In genomic region chr16:32708457-32709033, GRCm38 (mm10) we compare ENCODE assay signal across 19 mouse cellular contexts. TPM values are rescaled to one million over a fixed set of nuclear protein-coding genes. Genes with fewer than 3 reads are reported as not detected.
DNase-seq lines count a peak whose midpoint lies in the region; ATAC-seq lines count a peak whose summit lies in the region.
"Had no signal": no experiment of that assay in that cellular context is flagged by ENCODE, and none has a peak within 500 bp of the region (broad histone marks: within the 10 kb centered on the region; RNA-seq: fewer than 3 reads in every experiment).

No protein-coding gene starts in this region.

- H3K27ac ChIP-seq in hindbrain, embryonic 10.5 days, result peak overlapping the region; percentile 46; the same call in 1 of the 2 replicates
- no peak overlapping the region for H3K27ac ChIP-seq in hindbrain, embryonic 14.5 days
- H3K27ac ChIP-seq in midbrain, embryonic 10.5 days (replicated peaks), result peak overlapping the region; percentile 23; the same call in 1 of the 2 replicates
- H3K27ac ChIP-seq in midbrain, embryonic 13.5 days, result no peak overlapping the region
- H3K27ac ChIP-seq in intestine, embryonic 16.5 days (ENCODE audit: low read length), result peak overlapping the region; percentile 82
- H3K27ac ChIP-seq: embryonic facial prominence, embryonic 12.5 days; liver, embryonic 13.5 days; neural tube, embryonic 12.5 days had no signal

- 0 out of 2 replicates have a peak, but pooled peaks cover 4% of the 10 kb centered on the region for H3K9me3 ChIP-seq in hindbrain, embryonic 10.5 days
- H3K9me3 ChIP-seq in hindbrain, embryonic 14.5 days (ENCODE audit: control insufficient read depth, low read length), result no peaks in the 10 kb centered on the region
- H3K9me3 ChIP-seq in midbrain, embryonic 10.5 days (replicated peaks), result no peaks in the 10 kb centered on the region
- H3K9me3 ChIP-seq in midbrain, embryonic 13.5 days, result no peaks in the 10 kb centered on the region
- peaks cover 2% of the 10 kb centered on the region; the same call in 1 of the 2 replicates for H3K9me3 ChIP-seq in intestine, embryonic 16.5 days (ENCODE audit: control insufficient read depth, low read length)
- H3K9me3 ChIP-seq: embryonic facial prominence, embryonic 12.5 days; neural tube, embryonic 12.5 days had no signal

- no peaks in the 10 kb centered on the region for H3K27me3 ChIP-seq in hindbrain, embryonic 10.5 days (ENCODE audit: insufficient read depth, poor library complexity, severe bottlenecking)
- no peaks in the 10 kb centered on the region for H3K27me3 ChIP-seq in hindbrain, embryonic 14.5 days (ENCODE audit: control insufficient read depth, insufficient read depth, low read length)
- H3K27me3 ChIP-seq in midbrain, embryonic 10.5 days (ENCODE audit: low read depth, poor library complexity, severe bottlenecking), result no peaks in the 10 kb centered on the region
- H3K27me3 ChIP-seq in midbrain, embryonic 13.5 days, result no peaks in the 10 kb centered on the region
- no peaks in the 10 kb centered on the region for H3K27me3 ChIP-seq in intestine, embryonic 16.5 days (replicated peaks; ENCODE audit: control insufficient read depth, insufficient read depth, low read length)
- H3K27me3 ChIP-seq: embryonic facial prominence, embryonic 12.5 days; liver, embryonic 13.5 days; neural tube, embryonic 12.5 days had no signal

- no peaks in the 10 kb centered on the region for H3K36me3 ChIP-seq in hindbrain, embryonic 10.5 days
- H3K36me3 ChIP-seq in hindbrain, embryonic 14.5 days (replicated peaks; ENCODE audit: control insufficient read depth, insufficient read depth), result no peaks in the 10 kb centered on the region
- H3K36me3 ChIP-seq in midbrain, embryonic 10.5 days, result no peaks in the 10 kb centered on the region
- no peaks in the 10 kb centered on the region for H3K36me3 ChIP-seq in midbrain, embryonic 13.5 days
- H3K36me3 ChIP-seq in intestine, embryonic 16.5 days (ENCODE audit: control insufficient read depth, insufficient read depth, low read length), result no peaks in the 10 kb centered on the region
- H3K36me3 ChIP-seq: embryonic facial prominence, embryonic 12.5 days; liver, embryonic 13.5 days; neural tube, embryonic 12.5 days had no signal

- no peak overlapping the region for H3K4me2 ChIP-seq in hindbrain, embryonic 14.5 days (replicated peaks)
- no peak overlapping the region for H3K4me2 ChIP-seq in midbrain, embryonic 13.5 days (replicated peaks)
- H3K4me2 ChIP-seq in intestine, embryonic 16.5 days (ENCODE audit: low read depth, low read length), result peak overlapping the region; percentile 52
- H3K4me2 ChIP-seq: embryonic facial prominence, embryonic 12.5 days; lung, embryonic 14.5 days; neural tube, embryonic 12.5 days had no signal

- H3K4me3 ChIP-seq in hindbrain, embryonic 10.5 days, result no peak overlapping the region
- H3K4me3 ChIP-seq in hindbrain, embryonic 14.5 days (replicated peaks; ENCODE audit: low read length), result no peak overlapping the region
- H3K4me3 ChIP-seq in midbrain, embryonic 10.5 days, result no peak overlapping the region
- no peak overlapping the region for H3K4me3 ChIP-seq in midbrain, embryonic 13.5 days (replicated peaks)
- H3K4me3 ChIP-seq in intestine, embryonic 16.5 days (ENCODE audit: low read length), result peak overlapping the region; percentile 7; the same call in 1 of the 2 replicates
- H3K4me3 ChIP-seq: embryonic facial prominence, embryonic 12.5 days; liver, embryonic 13.5 days; neural tube, embryonic 12.5 days had no signal

- no peak for ATAC-seq in hindbrain, embryonic 14.5 days (ENCODE audit: low FRiP score)
- no peak for ATAC-seq in midbrain, embryonic 13.5 days
- ATAC-seq in intestine, embryonic 16.5 days, result peak; percentile 55
- ATAC-seq: forebrain, postnatal 0 days had no signal

- DNase-seq in hindbrain, embryonic 10.5 days (ENCODE audit: low spot score), result no peak
- no peak for DNase-seq in hindbrain, embryonic 14.5 days (ENCODE audit: low spot score)
- no peak for DNase-seq in midbrain, embryonic 10.5 days (ENCODE audit: low spot score)
- DNase-seq in spleen, postnatal 10 days (ENCODE audit: low spot score in 2 of 2), result no peak
- no peak for DNase-seq in testis, postnatal 14 days (ENCODE audit: low spot score)
- DNase-seq: adrenal gland, adult 2 months; cerebellum, adult 9-10 months; forebrain, postnatal 0 days; heart, postnatal 4 days; liver, embryonic 13.5 days; lung, embryonic 14.5 days; lung, postnatal 4 days; right cerebral cortex, postnatal 4 days had no signal

- H3K9ac ChIP-seq in hindbrain, embryonic 14.5 days, result no peak overlapping the region
- no peak overlapping the region for H3K9ac ChIP-seq in midbrain, embryonic 13.5 days (replicated peaks)
- peak overlapping the region; percentile 44; the same call in 1 of the 2 replicates for H3K9ac ChIP-seq in intestine, embryonic 16.5 days (ENCODE audit: low read depth, low read length)
- H3K9ac ChIP-seq: embryonic facial prominence, embryonic 12.5 days; forebrain, postnatal 0 days; lung, embryonic 14.5 days; neural tube, embryonic 12.5 days had no signal

- peaks cover 35% of the 10 kb centered on the region for H3K4me1 ChIP-seq in hindbrain, embryonic 10.5 days (replicated peaks)
- H3K4me1 ChIP-seq in hindbrain, embryonic 14.5 days (replicated peaks; ENCODE audit: control insufficient read depth, insufficient read depth, low read length), result no peaks in the 10 kb centered on the region
- peaks cover 36% of the 10 kb centered on the region for H3K4me1 ChIP-seq in midbrain, embryonic 10.5 days
- H3K4me1 ChIP-seq in midbrain, embryonic 13.5 days (replicated peaks), result no peaks in the 10 kb centered on the region
- peaks cover 15% of the 10 kb centered on the region for H3K4me1 ChIP-seq in intestine, embryonic 16.5 days (ENCODE audit: control insufficient read depth, insufficient read depth, low read length)
- H3K4me1 ChIP-seq: neural tube, embryonic 12.5 days had no signal

- WGBS in hindbrain, embryonic 10.5 days, result 82% methylated on average over 10 of the region's 10 CpGs
- 84% methylated on average over 10 of the region's 10 CpGs for WGBS in hindbrain, embryonic 14.5 days
- WGBS in midbrain, embryonic 10.5 days, result 84% methylated on average over 10 of the region's 10 CpGs
- WGBS in midbrain, embryonic 13.5 days, result 80% methylated on average over 10 of the region's 10 CpGs
- WGBS in intestine, embryonic 16.5 days, result 39% methylated on average over 10 of the region's 10 CpGs

RNA-seq across cellular contexts. Expression of gene Muc4, which starts 27.1 kb away (rescaled TPM):
- polyA plus RNA-seq in hindbrain, embryonic 10.5 days (2016; fragmentation: Nextera tagmentation; extraction: Ambion mirVana), result 0.56 and 0.63 TPM in 2 replicates
- polyA plus RNA-seq in hindbrain, embryonic 14.5 days (2014; fragmentation: Nextera tagmentation; extraction: Ambion mirVana), result not detected in 2 replicates
- polyA plus RNA-seq in midbrain, embryonic 10.5 days (2016; fragmentation: Nextera tagmentation; extraction: Ambion mirVana), result 0.32 and 1.5 TPM in 2 replicates
- polyA plus RNA-seq in midbrain, embryonic 13.5 days (2015; fragmentation: Nextera tagmentation; extraction: Ambion mirVana), result not detected in 2 replicates
- 1.3 and 2.4 TPM in 2 replicates for polyA plus RNA-seq in intestine, embryonic 16.5 days (2015; fragmentation: Nextera tagmentation; extraction: Ambion mirVana)
- polyA plus RNA-seq: adrenal gland, adult 2 months; forebrain, postnatal 0 days; heart, embryonic 14.5 days; limb, embryonic 11.5 days had no signal

Comparison
In these comparisons a context has a peak if more than half of its experiments do, and no peak if none do; other contexts are left out.
1. H3K27ac ChIP-seq: peak in hindbrain, embryonic 10.5 days (single experiment), midbrain, embryonic 10.5 days (single experiment) and intestine, embryonic 16.5 days (single experiment); none in hindbrain, embryonic 14.5 days (single experiment) and midbrain, embryonic 13.5 days (single experiment).